ENCODE assay signal across 12 mouse cellular contexts in the genomic region with DNA sequence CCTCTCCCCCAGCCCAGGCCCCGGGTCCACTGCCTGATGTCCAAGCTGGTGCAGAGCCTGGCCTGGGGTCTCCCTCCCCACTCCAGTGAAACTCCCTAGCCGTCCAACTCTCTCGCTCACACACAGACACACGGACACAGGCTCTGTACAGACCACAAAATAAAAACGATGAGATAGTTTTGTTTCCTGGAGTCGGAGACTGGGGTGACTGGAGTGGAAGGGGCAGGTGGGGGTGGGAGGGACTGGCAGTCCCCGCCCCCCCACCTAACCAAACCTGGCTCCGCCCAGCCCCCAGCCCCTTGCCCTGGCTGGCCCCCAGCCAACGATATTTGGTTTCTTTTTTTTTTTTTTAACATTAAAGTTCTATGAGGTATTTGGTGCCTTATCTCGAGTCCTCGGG. TPM values are rescaled to one million over a fixed set of nuclear protein-coding genes. Genes with fewer than 3 reads are reported as not detected.
DNase-seq lines count a peak whose midpoint lies in the region; ATAC-seq and TF ChIP-seq lines count a peak whose summit lies in the region.
"Had no signal": no experiment of that assay in that cellular context is flagged by ENCODE, and none has a peak within 500 bp of the region (broad histone marks: within the 10 kb centered on the region; RNA-seq: fewer than 3 reads in every experiment).

No protein-coding gene starts in this region.

- no peak for ATAC-seq in hindbrain, embryonic 13.5 days (ENCODE audit: low FRiP score)
- no peak for ATAC-seq in midbrain, embryonic 12.5 days (ENCODE audit: low FRiP score, low read depth)
- no peak for ATAC-seq in midbrain, postnatal 0 days (ENCODE audit: low FRiP score)
- ATAC-seq in embryonic facial prominence, embryonic 12.5 days (ENCODE audit: insufficient number of reproducible peaks, insufficient read depth, low FRiP score, low TSS enrichment): 0 out of 2 replicates have a peak, but pooled peaks have one; percentile 19
- peak; percentile 45 for ATAC-seq in megakaryocyte progenitor cell, adult 5-6 weeks (replicated peaks; ENCODE audit: poor library complexity)

- no peak overlapping the region for H3K9ac ChIP-seq in hindbrain, embryonic 13.5 days
- H3K9ac ChIP-seq in midbrain, embryonic 12.5 days (replicated peaks): no peak overlapping the region
- no peak overlapping the region for H3K9ac ChIP-seq in midbrain, postnatal 0 days (replicated peaks; ENCODE audit: low read length, poor library complexity, severe bottlenecking)
- H3K9ac ChIP-seq in embryonic facial prominence, embryonic 12.5 days: peak overlapping the region; percentile 33; the same call in 1 of the 2 replicates

- H3K4me1 ChIP-seq in hindbrain, embryonic 10.5 days (replicated peaks): peaks cover 60% of the 10 kb centered on the region
- H3K4me1 ChIP-seq in hindbrain, embryonic 13.5 days (replicated peaks): peaks cover 22% of the 10 kb centered on the region
- peaks cover 18% of the 10 kb centered on the region for H3K4me1 ChIP-seq in midbrain, embryonic 12.5 days
- H3K4me1 ChIP-seq in midbrain, postnatal 0 days (ENCODE audit: insufficient read depth, low read length): no peaks in the 10 kb centered on the region
- peaks cover 30% of the 10 kb centered on the region for H3K4me1 ChIP-seq in embryonic facial prominence, embryonic 12.5 days

- peaks cover 10% of the 10 kb centered on the region for H3K27me3 ChIP-seq in hindbrain, embryonic 10.5 days (ENCODE audit: insufficient read depth, poor library complexity, severe bottlenecking)
- H3K27me3 ChIP-seq in hindbrain, embryonic 13.5 days: no peaks in the 10 kb centered on the region
- peaks cover 4% of the 10 kb centered on the region; the same call in 1 of the 2 replicates for H3K27me3 ChIP-seq in midbrain, embryonic 12.5 days
- H3K27me3 ChIP-seq in midbrain, postnatal 0 days (ENCODE audit: insufficient read depth, low read length): no peaks in the 10 kb centered on the region
- H3K27me3 ChIP-seq in embryonic facial prominence, embryonic 12.5 days: no peaks in the 10 kb centered on the region

- DNase-seq in hindbrain, embryonic 10.5 days (ENCODE audit: low spot score): no peak
- DNase-seq in midbrain, postnatal 0 days (ENCODE audit: low spot score): no peak
- no peak for DNase-seq in gastrocnemius, postnatal 10 days
- no peak for DNase-seq in cerebellum, adult 8-10 months
- DNase-seq: cerebellum, postnatal 10 days; kidney, postnatal 25 days; lung, adult 2 months had no signal

- H3K4me3 ChIP-seq in hindbrain, embryonic 10.5 days: peak overlapping the region; percentile 18; the same call in 1 of the 2 replicates
- no peak overlapping the region for H3K4me3 ChIP-seq in hindbrain, embryonic 13.5 days
- no peak overlapping the region for H3K4me3 ChIP-seq in midbrain, embryonic 12.5 days
- no peak overlapping the region for H3K4me3 ChIP-seq in midbrain, postnatal 0 days (ENCODE audit: low read depth, low read length)
- H3K4me3 ChIP-seq in embryonic facial prominence, embryonic 12.5 days: no peak overlapping the region
- H3K4me3 ChIP-seq: erythroblast, embryonic 14.5 days had no signal

- H3K9me3 ChIP-seq in hindbrain, embryonic 10.5 days: no peaks in the 10 kb centered on the region
- H3K9me3 ChIP-seq in hindbrain, embryonic 13.5 days: no peaks in the 10 kb centered on the region
- no peaks in the 10 kb centered on the region for H3K9me3 ChIP-seq in midbrain, embryonic 12.5 days
- H3K9me3 ChIP-seq in midbrain, postnatal 0 days (ENCODE audit: low read length): no peaks in the 10 kb centered on the region
- H3K9me3 ChIP-seq in embryonic facial prominence, embryonic 12.5 days: no peaks in the 10 kb centered on the region

- H3K27ac ChIP-seq in hindbrain, embryonic 10.5 days: peak overlapping the region; percentile 85
- no peak overlapping the region for H3K27ac ChIP-seq in hindbrain, embryonic 13.5 days
- H3K27ac ChIP-seq in midbrain, embryonic 12.5 days (replicated peaks): peak overlapping the region; percentile 17; the same call in 1 of the 2 replicates
- H3K27ac ChIP-seq in midbrain, postnatal 0 days (ENCODE audit: low read depth, low read length): no peak overlapping the region
- H3K27ac ChIP-seq in embryonic facial prominence, embryonic 12.5 days: peak overlapping the region; percentile 57

- H3K4me2 ChIP-seq in hindbrain, embryonic 13.5 days: no peak overlapping the region
- no peak overlapping the region for H3K4me2 ChIP-seq in midbrain, embryonic 12.5 days (replicated peaks)
- H3K4me2 ChIP-seq in midbrain, postnatal 0 days (ENCODE audit: low read depth, low read length, poor library complexity, severe bottlenecking): no peak overlapping the region
- H3K4me2 ChIP-seq in embryonic facial prominence, embryonic 12.5 days (replicated peaks): peak overlapping the region; percentile 17; the same call in 1 of the 2 replicates

- H3K36me3 ChIP-seq in hindbrain, embryonic 10.5 days: peaks cover 33% of the 10 kb centered on the region
- peaks cover 43% of the 10 kb centered on the region for H3K36me3 ChIP-seq in hindbrain, embryonic 13.5 days
- peaks cover 34% of the 10 kb centered on the region for H3K36me3 ChIP-seq in midbrain, embryonic 12.5 days
- peaks cover 18% of the 10 kb centered on the region; the same call in 1 of the 2 replicates for H3K36me3 ChIP-seq in midbrain, postnatal 0 days (ENCODE audit: insufficient read depth, low read length)
- H3K36me3 ChIP-seq in embryonic facial prominence, embryonic 12.5 days: peaks cover 21% of the 10 kb centered on the region

- WGBS in hindbrain, embryonic 10.5 days: 24% methylated on average over 11 of the region's 11 CpGs
- WGBS in hindbrain, embryonic 13.5 days: 26% methylated on average over 11 of the region's 11 CpGs
- WGBS in midbrain, embryonic 12.5 days: 28% methylated on average over 9 of the region's 11 CpGs
- 35% methylated on average over 10 of the region's 11 CpGs for WGBS in midbrain, postnatal 0 days
- WGBS in embryonic facial prominence, embryonic 12.5 days: 17% methylated on average over 10 of the region's 11 CpGs

- TF ChIP-seq CTCF in midbrain, postnatal 0 days (IDR thresholded peaks at IDR 0.05): no peak

RNA-seq across cellular contexts. Expression of gene Zfp574, which starts 16.6 kb away (rescaled TPM):
- polyA plus RNA-seq in hindbrain, embryonic 10.5 days (2016; fragmentation: Nextera tagmentation; extraction: Ambion mirVana): 44.4 and 45.9 TPM in 2 replicates
- 33.8 and 34.0 TPM in 2 replicates for polyA plus RNA-seq in hindbrain, embryonic 13.5 days (2015; fragmentation: Nextera tagmentation; extraction: Ambion mirVana)
- 42.2 and 42.8 TPM in 2 replicates for polyA plus RNA-seq in midbrain, embryonic 12.5 days (2016; fragmentation: Nextera tagmentation; extraction: Ambion mirVana)
- total RNA-seq in midbrain, postnatal 0 days (2014; rRNA removed): 37.4 and 38.0 TPM in 2 replicates
- 30.9 and 31.9 TPM in 2 replicates for polyA plus RNA-seq in midbrain, postnatal 0 days (2015; fragmentation: Nextera tagmentation; extraction: Ambion mirVana)
- 38.8 and 41.5 TPM in 2 replicates for polyA plus RNA-seq in embryonic facial prominence, embryonic 12.5 days (2016; fragmentation: Nextera tagmentation; extraction: Ambion mirVana)
- total RNA-seq in megakaryocyte progenitor cell, adult 5-6 weeks (2015): 6.2 and 7.6 TPM in 2 replicates
- 4.5 and 4.8 TPM in 2 replicates for total RNA-seq in megakaryocyte progenitor cell, adult 5-6 weeks (2017)
- 1 to 10 TPM; 6.9 to 9.0 TPM for total RNA-seq in gastrocnemius, postnatal 10 days (2021)

RNA-seq across cellular contexts. Expression of gene Grik5, which starts 16.8 kb away (rescaled TPM):
- 5.5 and 7.9 TPM in 2 replicates for polyA plus RNA-seq in hindbrain, embryonic 10.5 days (2016; fragmentation: Nextera tagmentation; extraction: Ambion mirVana)
- polyA plus RNA-seq in hindbrain, embryonic 13.5 days (2015; fragmentation: Nextera tagmentation; extraction: Ambion mirVana): 16.1 and 18.0 TPM in 2 replicates
- 14.9 and 18.1 TPM in 2 replicates for polyA plus RNA-seq in midbrain, embryonic 12.5 days (2016; fragmentation: Nextera tagmentation; extraction: Ambion mirVana)
- 153 and 161 TPM in 2 replicates for total RNA-seq in midbrain, postnatal 0 days (2014; rRNA removed)
- polyA plus RNA-seq in midbrain, postnatal 0 days (2015; fragmentation: Nextera tagmentation; extraction: Ambion mirVana): 15.7 and 18.6 TPM in 2 replicates
- 12.4 and 13.1 TPM in 2 replicates for polyA plus RNA-seq in embryonic facial prominence, embryonic 12.5 days (2016; fragmentation: Nextera tagmentation; extraction: Ambion mirVana)
- 3.1 and 5.6 TPM in 2 replicates for total RNA-seq in megakaryocyte progenitor cell, adult 5-6 weeks (2015)
- 3.4 and 3.9 TPM in 2 replicates for total RNA-seq in megakaryocyte progenitor cell, adult 5-6 weeks (2017)
- 10 to 100 TPM in 1 of 2 experiments, 1 to 10 TPM in 1; 7.2 to 11.0 TPM for total RNA-seq in gastrocnemius, postnatal 10 days (2021)

Comparison
In these comparisons a context has a peak if more than half of its experiments do, and no peak if none do; other contexts are left out.
1. H3K27ac ChIP-seq: peak in hindbrain, embryonic 10.5 days (single experiment), midbrain, embryonic 12.5 days (single experiment) and embryonic facial prominence, embryonic 12.5 days (single experiment); none in hindbrain, embryonic 13.5 days (single experiment) and midbrain, postnatal 0 days (single experiment).
2. ATAC-seq: peak in embryonic facial prominence, embryonic 12.5 days (single experiment) and megakaryocyte progenitor cell, adult 5-6 weeks (single experiment); none in hindbrain, embryonic 13.5 days (single experiment), midbrain, embryonic 12.5 days (single experiment) and midbrain, postnatal 0 days (single experiment).